Mouse (Mus musculus): Measurements from ENCODE around the gene Vwa8.
"Not testable (repeated sequence)": the region's sequence is repeated elsewhere in the genome, so short reads cannot be mapped to it uniquely, and the experiment has no call there.

Gene Vwa8

DNA sequence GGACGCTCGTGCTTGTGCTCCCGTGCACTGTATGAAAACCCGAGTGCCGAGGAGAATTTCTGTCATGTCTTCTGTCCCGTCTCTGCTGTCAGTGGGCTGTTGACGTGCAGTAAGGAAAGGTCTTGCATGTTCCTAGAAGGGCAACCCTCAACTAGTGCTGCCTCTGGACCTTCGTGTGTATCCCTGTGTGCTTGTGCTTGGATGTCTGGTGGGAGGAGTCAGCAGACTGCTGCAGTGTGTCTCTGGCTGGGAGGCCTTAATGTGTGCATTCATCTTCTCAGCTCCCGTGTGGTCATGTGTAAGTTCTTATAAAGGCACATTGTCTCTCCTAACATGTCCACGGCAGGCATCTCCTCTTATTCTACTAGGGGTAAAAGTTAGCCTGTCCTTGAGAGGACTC lies 32.7 kb downstream of the Vwa8 start:
- no peak for DNase-seq (ENCODE audit: extremely low read depth, low read depth, low spot score)

DNA sequence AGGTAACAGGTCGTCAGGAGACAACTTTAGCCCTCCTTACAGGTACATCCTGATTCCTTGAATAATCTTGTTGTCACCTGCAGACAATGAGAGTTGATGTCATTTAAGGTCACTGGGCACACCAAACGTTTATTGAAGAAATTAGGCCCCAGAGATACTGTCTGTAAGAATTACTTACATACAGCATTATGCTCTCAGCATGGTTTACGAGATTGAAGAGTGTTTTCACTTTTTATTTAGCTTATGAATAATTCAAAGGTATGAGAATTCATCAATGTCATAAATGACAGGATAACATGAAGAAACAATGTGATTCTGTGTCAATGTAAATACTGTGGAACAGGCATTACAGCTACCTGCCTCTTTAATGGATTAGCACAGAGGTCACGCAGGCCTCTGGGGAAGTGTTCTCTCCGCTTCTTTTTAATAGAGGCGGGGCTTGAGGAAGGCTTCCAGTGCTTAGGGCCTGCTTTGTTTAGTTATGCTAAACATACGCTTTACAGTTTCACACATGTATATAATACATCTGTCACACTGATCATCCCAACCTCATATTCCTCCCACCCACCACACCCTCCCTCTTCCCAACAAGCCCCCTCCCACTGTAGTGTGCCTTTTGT lies 37.2 kb downstream of the Vwa8 start:
- DNase-seq (ENCODE audit: extremely low read depth, low read depth, low spot score) = no peak

- no peak for DNase-seq (ENCODE audit: extremely low read depth, low read depth, low spot score)
These were observed 37.8 kb downstream of the Vwa8 start for GRCm38 (mm10) chr14:78886566-78887234.

- not testable (repeated sequence) for DNase-seq (ENCODE audit: extremely low read depth, low read depth, low spot score)
These were observed 38.6 kb downstream of the Vwa8 start for GRCm38 (mm10) chr14:78887494-78887893.

DNA sequence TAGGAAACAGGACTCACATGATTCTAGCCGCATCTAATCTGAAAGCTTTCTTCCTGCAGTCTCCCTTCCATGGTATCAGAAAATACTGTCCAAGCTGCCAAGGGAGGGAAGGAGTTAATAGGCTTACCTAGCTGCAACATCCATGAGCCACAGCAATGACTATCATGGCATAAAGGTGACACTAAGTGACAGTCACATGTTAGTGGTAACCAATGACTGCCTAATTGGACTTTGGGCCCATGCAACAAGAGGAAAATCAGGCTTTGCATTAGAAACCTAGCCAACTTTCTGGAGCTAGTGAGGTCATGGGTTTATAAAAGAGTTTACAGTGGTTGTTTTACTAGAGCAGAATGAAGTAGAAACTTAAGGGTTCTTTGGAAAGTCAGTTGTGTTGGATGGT lies 46.6 kb downstream of the Vwa8 start:
- DNase-seq (ENCODE audit: extremely low read depth, low read depth, low spot score) = no peak

DNA sequence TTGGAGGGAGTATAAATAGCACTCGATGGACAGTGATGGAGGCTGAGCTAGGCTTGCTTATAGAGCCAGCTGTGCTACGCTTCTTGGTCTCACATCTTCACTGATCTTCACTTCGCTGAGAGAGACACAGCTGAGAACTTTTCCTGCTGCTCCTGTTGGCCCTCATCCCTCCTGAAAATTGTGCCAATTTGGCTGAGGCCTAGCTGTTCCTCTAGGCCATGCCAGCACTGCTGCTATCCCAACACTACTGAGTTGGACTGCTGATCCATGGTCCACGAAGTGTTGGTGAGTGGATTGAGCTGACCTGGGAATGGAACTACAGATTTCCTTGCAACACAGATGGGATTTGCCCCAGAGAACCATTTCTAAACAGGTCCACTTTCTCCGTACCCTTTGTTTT lies 47.4 kb downstream of the Vwa8 start:
- no peak for DNase-seq (ENCODE audit: extremely low read depth, low read depth, low spot score)

DNA sequence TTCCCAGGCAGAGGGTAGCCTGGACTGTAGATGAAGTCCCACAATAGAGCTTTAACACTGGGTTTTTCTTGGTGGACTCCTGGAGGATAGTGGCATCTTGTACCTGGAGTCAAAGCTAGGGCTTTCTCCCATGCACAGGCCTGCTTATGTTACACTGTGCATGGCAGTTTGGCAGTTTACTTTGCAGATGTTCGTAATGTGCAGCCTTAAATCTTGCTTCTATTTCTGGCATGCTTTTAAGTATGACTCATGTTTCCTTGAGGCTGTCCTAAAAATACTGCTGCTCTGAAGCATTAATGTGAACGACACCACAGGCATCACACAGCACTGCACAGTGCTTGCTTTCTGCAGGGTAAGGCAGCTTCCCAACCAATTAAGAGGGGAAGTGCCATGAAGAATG lies 51.9 kb downstream of the Vwa8 start:
- no peak for DNase-seq (ENCODE audit: extremely low read depth, low read depth, low spot score)

DNA sequence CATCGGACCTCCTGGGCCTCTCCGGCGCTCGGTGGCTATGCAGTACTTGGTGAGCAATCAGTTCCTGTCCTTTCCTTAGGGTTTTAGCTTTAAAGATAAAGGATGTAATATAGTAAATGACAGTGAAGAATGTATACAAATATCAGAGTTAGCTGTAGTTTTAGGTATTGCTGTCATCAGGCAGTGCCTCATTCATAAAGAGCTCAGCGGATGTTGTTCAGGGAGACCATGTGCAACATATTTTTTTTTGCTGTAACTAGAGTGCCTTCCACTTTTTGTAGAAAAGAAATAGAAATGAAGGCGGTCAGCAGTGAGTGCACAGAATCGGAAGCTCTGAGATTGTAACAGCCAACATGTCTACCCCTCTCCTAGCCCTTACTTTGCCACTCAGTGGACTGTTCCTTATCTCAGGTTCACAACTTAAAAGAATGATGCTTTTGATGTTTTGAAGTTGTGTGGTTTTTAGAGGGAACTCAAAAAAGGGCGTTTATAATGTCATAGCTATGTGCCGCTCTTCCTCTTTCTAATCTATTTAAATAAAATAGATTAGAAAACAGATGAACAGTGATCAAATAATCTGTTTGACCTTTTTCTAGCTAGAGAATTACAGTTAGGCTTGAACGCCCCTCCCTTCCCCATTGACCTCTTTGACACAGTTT lies 59.5 kb downstream of the Vwa8 start:
- no peak for DNase-seq (ENCODE audit: extremely low read depth, low read depth, low spot score)

DNA sequence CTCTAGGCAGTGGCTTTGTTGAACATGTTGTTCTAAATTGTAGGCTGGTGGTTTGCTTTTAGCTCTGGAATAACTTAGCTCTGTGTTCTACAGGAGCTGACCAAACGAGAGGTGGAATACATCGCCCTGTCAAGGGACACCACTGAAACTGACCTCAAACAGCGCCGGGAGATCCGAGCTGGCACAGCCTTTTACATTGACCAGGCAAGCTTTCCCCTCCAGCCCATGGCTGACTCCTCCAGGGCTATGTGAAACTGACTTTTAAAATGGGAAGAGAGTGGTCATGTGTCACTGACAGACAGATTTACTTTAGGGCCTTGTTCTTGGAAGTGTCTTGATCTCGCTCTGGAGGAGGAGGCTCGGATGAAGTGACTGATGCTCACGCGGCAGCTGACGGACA lies 63.2 kb downstream of the Vwa8 start:
- DNase-seq (ENCODE audit: extremely low read depth, low read depth, low spot score) = no peak

GRCm38 (mm10) chr14:78914180-78914579 lies 65.3 kb downstream of the Vwa8 start:
- no peak for DNase-seq (ENCODE audit: extremely low read depth, low read depth, low spot score)

DNA sequence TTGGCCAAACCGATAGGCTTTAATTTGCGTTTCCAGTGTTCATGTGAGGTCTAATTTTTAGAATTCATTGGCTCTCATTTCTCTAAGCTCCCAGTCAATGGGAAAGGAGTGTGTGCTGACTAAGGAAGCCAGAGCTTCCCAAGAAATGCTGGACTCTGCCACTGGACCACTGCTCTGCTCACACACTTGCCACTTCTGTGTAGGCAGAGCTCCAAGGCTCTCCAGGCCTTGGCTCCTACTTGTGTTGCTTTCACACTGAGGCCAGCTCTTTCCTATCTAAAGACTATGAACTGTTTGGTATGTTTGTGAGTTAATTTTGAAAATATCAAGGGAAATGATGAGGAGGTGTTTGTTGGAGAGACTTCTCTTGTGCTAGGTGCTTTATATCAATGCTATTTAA lies 67.8 kb downstream of the Vwa8 start:
- DNase-seq (ENCODE audit: extremely low read depth, low read depth, low spot score) = no peak

- DNase-seq (ENCODE audit: extremely low read depth, low read depth, low spot score) = no peak
These were observed 72.4 kb downstream of the Vwa8 start for GRCm38 (mm10) chr14:78921219-78921618.

GRCm38 (mm10) chr14:78923631-78924030 lies 74.8 kb downstream of the Vwa8 start:
- DNase-seq (ENCODE audit: extremely low read depth, low read depth, low spot score) = no peak

- DNase-seq (ENCODE audit: extremely low read depth, low read depth, low spot score) = no peak
These were observed 76.1 kb downstream of the Vwa8 start for GRCm38 (mm10) chr14:78924755-78925537.

- DNase-seq (ENCODE audit: extremely low read depth, low read depth, low spot score) = no peak
These were observed 83.2 kb downstream of the Vwa8 start for GRCm38 (mm10) chr14:78932094-78932493.

GRCm38 (mm10) chr14:78933399-78933798 lies 84.5 kb downstream of the Vwa8 start:
- no peak for DNase-seq (ENCODE audit: extremely low read depth, low read depth, low spot score)

DNA sequence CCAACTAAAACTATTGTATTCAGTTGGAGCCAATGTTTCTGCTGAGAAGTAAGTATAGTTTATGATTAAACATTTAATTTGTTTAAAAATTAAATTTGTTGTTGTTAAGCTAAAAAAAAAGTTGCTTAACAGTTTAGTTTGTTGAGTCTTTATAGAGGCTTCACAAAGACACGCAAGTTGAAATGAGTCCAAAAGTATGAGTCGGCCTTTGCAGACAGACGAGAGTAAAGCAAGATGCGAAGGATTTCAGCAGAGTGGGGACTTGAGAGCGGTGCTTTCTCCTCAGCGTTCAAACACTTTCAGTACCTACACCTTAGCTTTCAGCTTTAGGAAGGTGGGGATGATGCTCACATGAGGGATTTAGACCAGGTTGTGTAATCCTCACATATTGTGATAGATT lies 85.7 kb downstream of the Vwa8 start:
- no peak for DNase-seq (ENCODE audit: extremely low read depth, low read depth, low spot score)

DNA sequence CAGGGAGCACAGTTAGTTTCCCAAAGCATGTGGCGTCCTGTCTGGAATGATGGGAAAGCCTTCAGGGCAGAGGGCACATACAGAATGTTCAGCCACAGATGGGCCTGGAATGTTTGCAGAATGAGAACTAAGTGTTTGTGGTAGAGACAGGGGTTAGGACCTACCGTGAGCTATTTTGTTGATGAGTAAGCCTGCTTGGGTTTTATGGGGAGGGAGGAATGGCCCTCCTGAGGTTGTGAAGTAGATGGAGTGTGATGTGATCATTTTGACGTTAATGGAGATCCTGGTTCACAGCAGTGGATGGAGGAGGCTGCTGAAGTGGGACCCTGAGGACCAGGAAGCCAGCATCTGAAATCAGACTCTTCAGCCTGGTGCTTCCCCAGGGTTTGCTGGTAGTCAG lies 86.9 kb downstream of the Vwa8 start:
- no peak for DNase-seq (ENCODE audit: extremely low read depth, low read depth, low spot score)

DNA sequence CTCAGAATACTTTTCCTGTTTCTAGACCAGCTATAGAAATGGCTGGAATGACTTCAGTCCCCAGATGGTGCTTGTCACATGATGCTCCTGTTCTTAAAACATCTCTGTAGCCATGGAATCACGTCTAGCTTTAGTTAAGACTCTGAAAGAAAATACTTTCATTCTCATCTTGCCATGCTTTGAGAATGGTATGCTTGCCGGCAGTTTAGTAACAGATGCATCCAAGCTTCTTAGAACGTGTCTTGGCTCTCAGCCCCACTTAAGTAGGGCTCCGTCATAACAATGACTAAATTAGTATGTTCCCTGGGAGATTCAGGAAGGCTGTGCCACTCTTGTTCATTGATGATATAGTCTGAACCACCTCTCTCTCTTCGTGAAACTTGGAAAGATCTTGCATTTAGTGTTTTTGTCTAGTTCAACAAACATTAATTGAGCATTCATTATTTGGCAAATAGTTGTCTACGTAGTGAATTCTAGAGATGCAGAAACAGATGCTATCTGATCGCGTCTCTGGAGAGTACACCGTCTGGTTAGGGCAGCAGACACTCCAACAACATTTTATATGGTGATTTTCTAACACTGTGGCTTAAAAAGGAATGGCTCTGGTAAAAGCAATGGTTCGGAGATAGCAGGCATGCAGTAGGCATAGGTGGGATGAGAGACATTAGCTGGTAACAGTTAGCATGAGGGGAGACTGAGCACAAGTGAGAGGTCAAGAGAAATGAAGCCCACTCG lies 93.1 kb downstream of the Vwa8 start:
- DNase-seq (ENCODE audit: extremely low read depth, low read depth, low spot score) = no peak

GRCm38 (mm10) chr14:78955745-78956144 lies 106.9 kb downstream of the Vwa8 start:
- no peak for DNase-seq (ENCODE audit: extremely low read depth, low read depth, low spot score)

GRCm38 (mm10) chr14:78970621-78971020 lies 121.8 kb downstream of the Vwa8 start:
- DNase-seq (ENCODE audit: extremely low read depth, low read depth, low spot score) = no peak
